Comparison of ENCODE assay signal across 8 mouse cellular contexts in the genomic region with DNA sequence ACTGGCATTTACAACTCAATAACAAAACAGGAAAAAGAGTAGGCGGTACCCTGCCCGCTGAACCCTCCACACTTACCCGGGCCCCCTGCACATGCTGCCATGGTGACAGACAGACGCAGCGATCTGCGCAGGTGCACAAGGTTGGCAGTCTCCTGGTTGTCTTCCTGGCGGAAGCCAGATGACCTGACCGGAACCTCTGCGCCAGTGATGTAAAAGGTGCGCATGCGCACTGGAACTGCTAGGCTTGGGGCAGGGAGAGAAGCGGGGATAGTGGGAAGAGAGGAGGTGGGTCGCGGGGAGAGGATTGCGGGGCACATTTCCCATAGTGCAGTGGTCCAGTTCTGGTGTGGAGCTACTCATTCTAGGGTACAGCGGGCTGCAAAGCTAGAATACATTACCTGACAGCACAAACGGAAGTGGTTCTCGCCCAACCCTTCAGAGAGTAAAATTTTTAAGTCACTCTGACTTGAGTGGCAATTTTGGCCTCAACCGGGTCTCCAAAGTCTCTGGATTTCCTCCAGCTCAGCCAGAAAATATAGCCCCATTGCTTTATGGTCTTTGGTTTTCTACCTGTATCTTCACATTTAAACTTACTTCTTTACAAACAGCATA. TPM values are rescaled to one million over a fixed set of nuclear protein-coding genes. Genes with fewer than 3 reads are reported as not detected.
DNase-seq lines count a peak whose midpoint lies in the region; ATAC-seq lines count a peak whose summit lies in the region.

Fam151b (minus strand) TSS at position 164 of the 612 bp plus-strand sequence.

- 6% methylated on average over 19 of the region's 19 CpGs for WGBS in forebrain, embryonic 14.5 days
- WGBS in liver, embryonic 15.5 days (ENCODE audit: insufficient replicate concordance): 3% methylated on average over 19 of the region's 19 CpGs
- WGBS in neural tube, embryonic 11.5 days: 6% methylated on average over 19 of the region's 19 CpGs
- WGBS in stomach, embryonic 16.5 days: 5% methylated on average over 19 of the region's 19 CpGs

- H3K36me3 ChIP-seq in forebrain, embryonic 14.5 days (ENCODE audit: control insufficient read depth, insufficient read depth, low read length): no peaks in the 10 kb centered on the region
- no peaks in the 10 kb centered on the region for H3K36me3 ChIP-seq in liver, embryonic 15.5 days (replicated peaks)
- H3K36me3 ChIP-seq in neural tube, embryonic 11.5 days (ENCODE audit: control insufficient read depth, insufficient read depth, low read length): no peaks in the 10 kb centered on the region
- no peaks in the 10 kb centered on the region for H3K36me3 ChIP-seq in stomach, embryonic 16.5 days (ENCODE audit: control insufficient read depth, insufficient read depth, low read length)

- no peaks in the 10 kb centered on the region for H3K9me3 ChIP-seq in forebrain, embryonic 14.5 days (replicated peaks; ENCODE audit: control insufficient read depth, low read length)
- no peaks in the 10 kb centered on the region for H3K9me3 ChIP-seq in liver, embryonic 15.5 days (replicated peaks)
- no peaks in the 10 kb centered on the region for H3K9me3 ChIP-seq in neural tube, embryonic 11.5 days (ENCODE audit: control insufficient read depth, low read length)
- H3K9me3 ChIP-seq in stomach, embryonic 16.5 days (replicated peaks; ENCODE audit: control insufficient read depth, low read length): no peaks in the 10 kb centered on the region

- peak within 1 kb of the TSS; percentile 48 for H3K9ac ChIP-seq in forebrain, embryonic 14.5 days (ENCODE audit: low read length)
- peak within 1 kb of the TSS; percentile 28 for H3K9ac ChIP-seq in liver, embryonic 15.5 days
- H3K9ac ChIP-seq in neural tube, embryonic 11.5 days (ENCODE audit: low read length): peak within 1 kb of the TSS; percentile 42; the same call in 1 of the 2 replicates
- peak within 1 kb of the TSS; percentile 61 for H3K9ac ChIP-seq in stomach, embryonic 16.5 days (ENCODE audit: low read length)

- no peaks in the 10 kb centered on the region for H3K4me1 ChIP-seq in forebrain, embryonic 14.5 days (ENCODE audit: control insufficient read depth, insufficient read depth, low read length)
- peaks cover 10% of the 10 kb centered on the region for H3K4me1 ChIP-seq in liver, embryonic 15.5 days (replicated peaks)
- no peaks in the 10 kb centered on the region for H3K4me1 ChIP-seq in neural tube, embryonic 11.5 days (ENCODE audit: control insufficient read depth, insufficient read depth, low read length)
- H3K4me1 ChIP-seq in stomach, embryonic 16.5 days (ENCODE audit: control insufficient read depth, insufficient read depth, low read length): 0 out of 2 replicates have a peak, but pooled peaks cover 4% of the 10 kb centered on the region

- intact Hi-C loops in heart, postnatal 10 days (cut with DNase I): loop anchor here (1.0 to 5.0 kb wide), 3 partner anchors 125 to 677 kb away; partner anchors contain the start of gene Zcchc9

- H3K4me2 ChIP-seq in forebrain, embryonic 14.5 days (ENCODE audit: low read length): peak within 1 kb of the TSS; percentile 59
- peak within 1 kb of the TSS; percentile 80 for H3K4me2 ChIP-seq in liver, embryonic 15.5 days
- peak within 1 kb of the TSS; percentile 57 for H3K4me2 ChIP-seq in neural tube, embryonic 11.5 days (ENCODE audit: low read depth)
- peak within 1 kb of the TSS; percentile 64 for H3K4me2 ChIP-seq in stomach, embryonic 16.5 days (ENCODE audit: low read depth, low read length)

- H3K27me3 ChIP-seq in forebrain, embryonic 14.5 days (replicated peaks; ENCODE audit: control insufficient read depth, insufficient read depth, low read length): no peaks in the 10 kb centered on the region
- H3K27me3 ChIP-seq in liver, embryonic 15.5 days: no peaks in the 10 kb centered on the region
- no peaks in the 10 kb centered on the region for H3K27me3 ChIP-seq in neural tube, embryonic 11.5 days (ENCODE audit: control insufficient read depth, insufficient read depth, low read length)
- no peaks in the 10 kb centered on the region for H3K27me3 ChIP-seq in stomach, embryonic 16.5 days (ENCODE audit: control insufficient read depth, insufficient read depth, low read length)

- peak; percentile 99 for DNase-seq in ES-CJ7 (ENCODE audit: low read depth, low spot score)
- peak; percentile 96 for DNase-seq in cerebellum, adult 11-12 months
- DNase-seq in forebrain, embryonic 14.5 days (ENCODE audit: low spot score): peak; percentile 98
- peak; percentile 92 to 93 for DNase-seq in heart, postnatal 10 days
- peak; percentile 92 to 95 for DNase-seq in kidney, postnatal 4 days
- peak; percentile 91 for DNase-seq in neural tube, embryonic 11.5 days (ENCODE audit: low spot score)

- H3K27ac ChIP-seq in forebrain, embryonic 14.5 days (ENCODE audit: low read depth, low read length): peak within 1 kb of the TSS; percentile 53; the same call in 1 of the 2 replicates
- H3K27ac ChIP-seq in liver, embryonic 15.5 days (replicated peaks): peak within 1 kb of the TSS; percentile 29; the same call in 1 of the 2 replicates
- peak within 1 kb of the TSS; percentile 14; the same call in 1 of the 2 replicates for H3K27ac ChIP-seq in neural tube, embryonic 11.5 days (ENCODE audit: low read depth, low read length)
- no peak within 1 kb of the TSS; the same call in 1 of the 2 replicates for H3K27ac ChIP-seq in stomach, embryonic 16.5 days (ENCODE audit: low read length)

- ATAC-seq in forebrain, embryonic 14.5 days: peak; percentile 100
- peak; percentile 99 for ATAC-seq in liver, embryonic 15.5 days (ENCODE audit: insufficient read depth)
- peak; percentile 100 for ATAC-seq in neural tube, embryonic 11.5 days (ENCODE audit: insufficient read depth, low FRiP score, low TSS enrichment)
- peak; percentile 99 for ATAC-seq in stomach, embryonic 16.5 days (ENCODE audit: insufficient read depth, low FRiP score)

- H3K4me3 ChIP-seq in forebrain, embryonic 14.5 days (ENCODE audit: low read depth, low read length): peak within 1 kb of the TSS; percentile 41
- peak within 1 kb of the TSS; percentile 63 for H3K4me3 ChIP-seq in liver, embryonic 15.5 days (replicated peaks)
- peak within 1 kb of the TSS; percentile 33 for H3K4me3 ChIP-seq in neural tube, embryonic 11.5 days (ENCODE audit: low read depth, low read length)
- peak within 1 kb of the TSS; percentile 58 for H3K4me3 ChIP-seq in stomach, embryonic 16.5 days (replicated peaks; ENCODE audit: low read length)

RNA-seq across cellular contexts. Expression of gene Fam151b, which starts in this region (rescaled TPM):
- 0.32 and 0.34 TPM in 2 replicates for polyA plus RNA-seq in forebrain, embryonic 14.5 days (2014; fragmentation: Nextera tagmentation; extraction: Ambion mirVana)
- total RNA-seq in heart, postnatal 10 days (2021): 1 to 10 TPM; 3.0 to 3.7 TPM
- polyA plus RNA-seq in liver, embryonic 15.5 days (2015; fragmentation: Nextera tagmentation; extraction: Ambion mirVana): 0.10 TPM in 1 of 2 replicates, not detected in the other
- 0.25 TPM in 1 of 2 replicates, not detected in the other for polyA plus RNA-seq in neural tube, embryonic 11.5 days (2014; fragmentation: Nextera tagmentation; extraction: Ambion mirVana)
- polyA plus RNA-seq in stomach, embryonic 16.5 days (2015; fragmentation: Nextera tagmentation; extraction: Ambion mirVana): 0.12 and 0.26 TPM in 2 replicates

Comparison
In these comparisons a context has a peak if more than half of its experiments do, and no peak if none do; other contexts are left out.
1. Peak in DNase-seq, ATAC-seq, H3K4me3 ChIP-seq, H3K27ac ChIP-seq, H3K9ac ChIP-seq and H3K4me2 ChIP-seq in forebrain, embryonic 14.5 days; RNA of the gene not detected or under 1 TPM.
2. Peak in ATAC-seq, H3K4me3 ChIP-seq, H3K27ac ChIP-seq, H3K9ac ChIP-seq and H3K4me2 ChIP-seq in liver, embryonic 15.5 days; RNA of the gene not detected or under 1 TPM.
3. Peak in DNase-seq, ATAC-seq, H3K4me3 ChIP-seq, H3K27ac ChIP-seq, H3K9ac ChIP-seq and H3K4me2 ChIP-seq in neural tube, embryonic 11.5 days; RNA of the gene not detected or under 1 TPM.
4. Peak in ATAC-seq, H3K4me3 ChIP-seq, H3K9ac ChIP-seq and H3K4me2 ChIP-seq in stomach, embryonic 16.5 days; RNA of the gene not detected or under 1 TPM.